10 mouse cellular contexts compared by ENCODE assay signal in the genomic region with DNA sequence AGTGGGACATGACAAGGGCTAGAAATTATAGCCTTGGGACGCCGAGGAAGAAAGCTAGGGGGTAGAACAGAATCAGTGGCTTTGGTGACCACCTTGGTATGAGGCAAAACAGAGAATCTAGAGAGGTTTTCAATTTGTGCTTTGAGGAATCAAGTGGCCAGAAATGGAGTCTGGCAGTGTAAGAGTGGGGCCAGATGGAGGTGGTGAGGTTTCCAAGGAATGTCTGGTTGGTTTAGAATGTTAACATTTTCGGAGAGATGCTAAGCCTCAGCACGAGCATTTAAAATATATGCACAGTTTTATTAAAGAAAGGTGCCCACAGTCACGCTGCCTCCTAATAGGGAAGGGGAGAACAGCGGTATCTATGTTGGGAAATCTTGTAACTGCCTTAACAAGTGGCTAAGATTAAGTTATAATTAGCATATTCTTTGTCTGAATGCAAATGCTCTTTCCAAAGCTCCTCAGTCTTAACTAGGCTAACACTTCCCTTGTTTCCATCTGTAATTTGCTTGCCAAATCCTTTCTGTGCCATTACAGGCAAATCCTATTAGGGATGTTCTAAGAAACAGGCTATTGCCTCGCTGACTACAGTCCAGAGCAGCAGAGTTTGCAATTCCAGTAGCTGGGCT.
DNase-seq lines count a peak whose midpoint lies in the region; ATAC-seq lines count a peak whose summit lies in the region.
"Had no signal": no experiment of that assay in that cellular context is flagged by ENCODE, and none has a peak within 500 bp of the region (broad histone marks: within the 10 kb centered on the region; RNA-seq: fewer than 3 reads in every experiment).

No protein-coding gene starts in this region.

- WGBS in midbrain, embryonic 11.5 days: 35% methylated on average over 7 of the region's 7 CpGs
- WGBS in midbrain, embryonic 10.5 days: 35% methylated on average over 7 of the region's 7 CpGs
- 8% methylated on average over 7 of the region's 7 CpGs for WGBS in forebrain, embryonic 15.5 days

- H3K27me3 ChIP-seq in midbrain, embryonic 11.5 days (ENCODE audit: control insufficient read depth, insufficient read depth, low read length): no peaks in the 10 kb centered on the region
- H3K27me3 ChIP-seq in midbrain, embryonic 10.5 days (ENCODE audit: low read depth, poor library complexity, severe bottlenecking): no peaks in the 10 kb centered on the region
- H3K27me3 ChIP-seq in forebrain, embryonic 15.5 days: no peaks in the 10 kb centered on the region
- H3K27me3 ChIP-seq: CH12.LX had no signal

- H3K9me3 ChIP-seq in midbrain, embryonic 11.5 days (ENCODE audit: control insufficient read depth, low read length): no peaks in the 10 kb centered on the region
- H3K9me3 ChIP-seq in midbrain, embryonic 10.5 days (replicated peaks): no peaks in the 10 kb centered on the region
- no peaks in the 10 kb centered on the region for H3K9me3 ChIP-seq in forebrain, embryonic 15.5 days

- H3K4me3 ChIP-seq in midbrain, embryonic 11.5 days (ENCODE audit: low read depth, low read length): no peak overlapping the region
- no peak overlapping the region for H3K4me3 ChIP-seq in midbrain, embryonic 10.5 days
- H3K4me3 ChIP-seq in forebrain, embryonic 15.5 days: no peak overlapping the region

- H3K4me2 ChIP-seq in midbrain, embryonic 11.5 days: no peak overlapping the region
- H3K4me2 ChIP-seq in forebrain, embryonic 15.5 days (replicated peaks): no peak overlapping the region
- H3K4me2 ChIP-seq: liver, embryonic 11.5 days had no signal

- H3K36me3 ChIP-seq in midbrain, embryonic 11.5 days (ENCODE audit: control insufficient read depth, insufficient read depth, low read length): no peaks in the 10 kb centered on the region
- H3K36me3 ChIP-seq in midbrain, embryonic 10.5 days: no peaks in the 10 kb centered on the region
- H3K36me3 ChIP-seq in forebrain, embryonic 15.5 days: no peaks in the 10 kb centered on the region

- no peak for DNase-seq in midbrain, embryonic 11.5 days (ENCODE audit: low spot score, missing footprints)
- no peak for DNase-seq in midbrain, embryonic 10.5 days (ENCODE audit: low spot score)
- DNase-seq in left cerebral cortex, postnatal 36 days (ENCODE audit: low spot score in 2 of 2): peak; percentile 11 to 18
- peak; percentile 62 for DNase-seq in telencephalon, adult 2 months (ENCODE audit: low read depth, low spot score)
- no peak for DNase-seq in kidney, postnatal 14 days
- no peak for DNase-seq in cerebellum, adult 11-12 months
- DNase-seq: kidney, postnatal 36 days had no signal

- H3K9ac ChIP-seq in midbrain, embryonic 11.5 days (ENCODE audit: low read length): no peak overlapping the region
- no peak overlapping the region for H3K9ac ChIP-seq in forebrain, embryonic 15.5 days (replicated peaks)

- H3K27ac ChIP-seq in midbrain, embryonic 11.5 days (ENCODE audit: low read depth, low read length): no peak overlapping the region
- H3K27ac ChIP-seq in midbrain, embryonic 10.5 days (replicated peaks): no peak overlapping the region
- H3K27ac ChIP-seq in forebrain, embryonic 15.5 days (replicated peaks): peak overlapping the region; percentile 73

- peak; percentile 69; the same call in 1 of the 2 replicates for ATAC-seq in midbrain, embryonic 11.5 days (ENCODE audit: low FRiP score)
- peak; percentile 91 for ATAC-seq in forebrain, embryonic 15.5 days (replicated peaks)

- intact Hi-C loops in left cerebral cortex, postnatal 36 days (cut with DNase I): no loop called here

- peaks cover 3% of the 10 kb centered on the region for H3K4me1 ChIP-seq in midbrain, embryonic 11.5 days (ENCODE audit: control insufficient read depth, insufficient read depth, low read length)
- H3K4me1 ChIP-seq in midbrain, embryonic 10.5 days: peaks cover 9% of the 10 kb centered on the region
- peaks cover 31% of the 10 kb centered on the region for H3K4me1 ChIP-seq in forebrain, embryonic 15.5 days

Comparison
In these comparisons a context has a peak if more than half of its experiments do, and no peak if none do; other contexts are left out.
1. DNase-seq: peak in left cerebral cortex, postnatal 36 days (2 of 2) and telencephalon, adult 2 months (single experiment); none in midbrain, embryonic 11.5 days (single experiment), midbrain, embryonic 10.5 days (single experiment), kidney, postnatal 14 days (single experiment) and cerebellum, adult 11-12 months (single experiment).